Mouse (Mus musculus) stomach, postnatal 0 days (tissue): ENCODE results near the gene Myh3. TPM values are rescaled to one million over a fixed set of nuclear protein-coding genes. Genes with fewer than 3 reads are reported as not detected.

Source experiments
- ATAC-seq: fragments of 200-750 bp; cut with Nextera tagmentation; 2 replicates; pipeline ENCODE4 v1.8.0; 2017; ENCODE audit not compliant: low FRiP score, low TSS enrichment
- DNase-seq: peaks from one replicate; pipeline ENCODE4 v3.0.0-alpha.2; 2016; ENCODE audit warnings: low spot score
- H3K27ac ChIP-seq: fragments of 300-500 bp; sonication (generic); replicated peaks from 2 replicates; pipeline ENCODE4 v1.5.1; 2014; ENCODE audit warnings: mild to moderate bottlenecking, control low read depth
- H3K27me3 ChIP-seq: fragments of 300-500 bp; sonication (generic); 2 replicates; pipeline ENCODE4 v1.6.1; 2014; ENCODE audit warnings: low read length; ENCODE audit not compliant: control insufficient read depth, insufficient read depth
- H3K36me3 ChIP-seq: fragments of 300-500 bp; sonication (generic); 2 replicates; pipeline ENCODE4 v1.6.1; 2014; ENCODE audit warnings: low read length, mixed read lengths; ENCODE audit not compliant: control insufficient read depth, insufficient read depth
- H3K4me1 ChIP-seq: fragments of 300-500 bp; sonication (generic); replicated peaks from 2 replicates; pipeline ENCODE4 v1.6.1; 2014; ENCODE audit warnings: antibody characterized with exemption; ENCODE audit not compliant: control insufficient read depth, insufficient read depth
- H3K4me2 ChIP-seq: fragments of 300-500 bp; sonication (generic); replicated peaks from 2 replicates; pipeline ENCODE4 v1.6.1; 2014; ENCODE audit warnings: low read depth, mild to moderate bottlenecking, control low read depth, moderate library complexity
- H3K4me3 ChIP-seq: fragments of 300-500 bp; sonication (generic); 2 replicates; pipeline ENCODE4 v1.5.1; 2014; ENCODE audit warnings: low read depth, low read length, control low read depth
- H3K9ac ChIP-seq: fragments of 300-500 bp; sonication (generic); 2 replicates; pipeline ENCODE4 v1.6.1; 2014; ENCODE audit warnings: mild to moderate bottlenecking, low read length, control low read depth, mixed read lengths
- H3K9me3 ChIP-seq: fragments of 300-500 bp; sonication (generic); 2 replicates; pipeline ENCODE4 v1.6.1; 2016; ENCODE audit warnings: low read length; ENCODE audit not compliant: control insufficient read depth
- CTCF ChIP-seq: IDR thresholded peaks from 2 replicates; pipeline ENCODE4 v1.5.1; 2016; ENCODE audit warnings: antibody characterized with exemption, low read depth, mild to moderate bottlenecking, moderate library complexity
- EP300 ChIP-seq: optimal IDR thresholded peaks from 2 replicates; pipeline ENCODE3; 2016; ENCODE audit warnings: antibody characterized with exemption
- WGBS: fragments of 180-500 bp; shearing (Covaris S2); extraction: QIAGEN DNeasy Blood & Tissue Kit; methylation state at CpG from one replicate; pipeline ENCODE4 v1.1.7; 2014; 5-methylcytosine and 5-hydroxymethylcytosine counted together
- polyA plus RNA-seq: library from polyadenylated mRNA; unstranded; fragments of >200 nt; fragmentation: Nextera tagmentation; extraction: Ambion mirVana; gene quantifications from 2 replicates; pipeline ENCODE4 v1.2.1, GENCODE M21; 2015

Myh3 gene
- polyA plus RNA-seq, 1 experiment from 2014 or later: 0.91 TPM

DNA sequence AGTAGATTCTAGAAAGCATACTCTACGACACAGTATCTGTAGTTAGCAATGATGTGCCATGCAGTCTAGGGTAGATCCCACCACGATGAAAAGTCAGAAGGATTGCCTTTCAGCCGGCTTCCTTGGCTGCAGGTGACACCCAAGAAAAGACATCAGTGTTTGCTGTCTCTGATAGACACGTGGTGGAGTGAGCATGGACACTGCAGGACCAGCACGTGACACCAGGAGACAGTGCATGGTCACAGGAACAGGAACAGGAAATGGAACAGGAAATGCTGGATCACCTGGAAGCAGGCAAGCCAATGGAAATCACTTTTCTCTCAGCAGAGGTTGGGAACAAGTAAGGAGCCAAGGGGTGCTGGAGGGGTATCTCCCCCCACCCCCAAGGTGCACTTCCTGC lies 65.0 kb downstream of the Myh3 start:
- 75% methylated on average over 5 of the region's 5 CpGs for WGBS
- ATAC-seq: no peak

DNA sequence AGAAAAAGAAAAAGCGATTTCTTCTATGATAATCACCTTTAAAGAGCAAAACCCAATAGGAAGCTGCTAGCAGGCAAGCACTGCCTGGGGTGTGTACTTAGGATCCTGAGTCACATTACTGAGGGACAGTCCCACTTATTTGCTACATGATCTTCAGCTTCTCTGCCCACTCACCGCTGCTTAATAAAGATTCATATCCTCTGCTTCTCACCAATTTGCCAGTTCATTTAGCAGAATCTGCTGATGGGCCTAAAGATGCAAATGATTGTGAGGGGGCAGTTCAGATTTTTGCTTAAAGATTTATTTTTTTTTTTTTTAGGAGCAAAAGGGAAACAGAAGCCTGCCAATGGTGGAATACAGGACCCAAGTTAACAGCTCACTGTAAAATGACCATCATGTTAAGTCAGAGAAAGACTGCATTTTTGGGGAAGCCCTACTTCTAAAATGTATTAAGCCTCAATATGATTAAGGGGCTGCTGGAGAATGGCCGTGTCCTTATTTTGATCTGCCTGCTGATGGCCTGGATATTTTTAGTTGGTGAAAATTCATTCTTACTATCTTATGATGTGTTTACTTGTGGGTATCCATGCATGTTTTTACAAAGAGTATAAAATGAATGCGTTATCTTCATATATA lies 65.9 kb downstream of the Myh3 start:
- ATAC-seq: no peak
- DNase-seq: no peak
- H3K4me1 ChIP-seq: no peaks in the 10 kb centered on the region
- H3K9ac ChIP-seq: no peak overlapping the region
- WGBS: 86% methylated on average over 4 of the region's 4 CpGs
- H3K27me3 ChIP-seq: no peaks in the 10 kb centered on the region
- no peaks in the 10 kb centered on the region for H3K9me3 ChIP-seq
- H3K4me2 ChIP-seq: no peak overlapping the region
- no peak overlapping the region for H3K27ac ChIP-seq
- TF ChIP-seq EP300 (no peak), CTCF (no peak)
- H3K4me3 ChIP-seq: no peak overlapping the region
- H3K36me3 ChIP-seq: no peaks in the 10 kb centered on the region

More for the DNA sequence above, 65.0 kb downstream of the Myh3 start:
- Histone ChIP-seq H3K9me3 (no peaks in the 10 kb centered on the region), H3K27ac (no peak overlapping the region), H3K27me3 (no peaks in the 10 kb centered on the region), H3K4me3 (no peak overlapping the region), H3K4me1 (no peaks in the 10 kb centered on the region), H3K9ac (no peak overlapping the region), H3K36me3 (no peaks in the 10 kb centered on the region), H3K4me2 (no peak overlapping the region)
- no peak for DNase-seq
- TF ChIP-seq CTCF (no peak), EP300 (no peak)

DNA sequence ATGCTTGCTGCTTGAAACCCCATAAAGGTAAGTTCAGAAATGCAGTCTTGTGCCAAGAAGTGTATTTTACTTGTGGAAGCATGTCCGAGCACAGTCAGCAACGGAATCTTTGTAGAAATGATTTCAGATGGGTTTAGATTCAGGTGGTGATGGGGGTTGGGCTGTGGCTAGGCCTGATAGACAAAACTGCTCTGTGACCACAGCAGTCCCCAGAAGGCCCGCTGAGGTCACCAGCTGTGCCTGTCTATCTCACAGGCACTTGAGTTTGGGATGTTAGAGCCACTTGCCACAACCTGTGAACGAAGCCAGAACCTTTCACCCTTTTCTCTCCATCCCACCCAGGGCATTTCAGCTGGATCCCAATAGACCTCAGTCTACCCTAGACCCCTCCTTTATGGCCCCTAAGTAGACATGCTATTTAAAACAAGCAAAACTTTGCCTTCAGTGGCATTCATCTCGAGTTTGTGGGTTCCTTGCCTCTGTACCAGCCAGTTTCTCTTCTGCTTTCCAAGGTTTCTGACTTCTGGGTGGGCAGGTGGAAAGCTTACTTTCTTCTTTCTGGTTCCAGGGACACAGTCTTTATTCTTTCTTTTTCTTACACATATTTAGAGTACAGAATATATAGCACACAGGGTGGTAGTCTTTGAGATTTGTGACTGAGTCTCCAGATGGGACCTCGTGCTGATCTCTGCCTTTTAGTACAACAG lies 66.6 kb downstream of the Myh3 start:
- no peak overlapping the region for H3K4me3 ChIP-seq
- TF ChIP-seq EP300 (no peak), CTCF (no peak)
- no peak overlapping the region for H3K9ac ChIP-seq
- no peak overlapping the region for H3K4me2 ChIP-seq
- no peaks in the 10 kb centered on the region for H3K27me3 ChIP-seq
- DNase-seq: no peak
- no peaks in the 10 kb centered on the region for H3K4me1 ChIP-seq
- WGBS: 61% methylated on average over 6 of the region's 6 CpGs
- no peak overlapping the region for H3K27ac ChIP-seq
- no peaks in the 10 kb centered on the region for H3K36me3 ChIP-seq
- H3K9me3 ChIP-seq: no peaks in the 10 kb centered on the region
- no peak for ATAC-seq

DNA sequence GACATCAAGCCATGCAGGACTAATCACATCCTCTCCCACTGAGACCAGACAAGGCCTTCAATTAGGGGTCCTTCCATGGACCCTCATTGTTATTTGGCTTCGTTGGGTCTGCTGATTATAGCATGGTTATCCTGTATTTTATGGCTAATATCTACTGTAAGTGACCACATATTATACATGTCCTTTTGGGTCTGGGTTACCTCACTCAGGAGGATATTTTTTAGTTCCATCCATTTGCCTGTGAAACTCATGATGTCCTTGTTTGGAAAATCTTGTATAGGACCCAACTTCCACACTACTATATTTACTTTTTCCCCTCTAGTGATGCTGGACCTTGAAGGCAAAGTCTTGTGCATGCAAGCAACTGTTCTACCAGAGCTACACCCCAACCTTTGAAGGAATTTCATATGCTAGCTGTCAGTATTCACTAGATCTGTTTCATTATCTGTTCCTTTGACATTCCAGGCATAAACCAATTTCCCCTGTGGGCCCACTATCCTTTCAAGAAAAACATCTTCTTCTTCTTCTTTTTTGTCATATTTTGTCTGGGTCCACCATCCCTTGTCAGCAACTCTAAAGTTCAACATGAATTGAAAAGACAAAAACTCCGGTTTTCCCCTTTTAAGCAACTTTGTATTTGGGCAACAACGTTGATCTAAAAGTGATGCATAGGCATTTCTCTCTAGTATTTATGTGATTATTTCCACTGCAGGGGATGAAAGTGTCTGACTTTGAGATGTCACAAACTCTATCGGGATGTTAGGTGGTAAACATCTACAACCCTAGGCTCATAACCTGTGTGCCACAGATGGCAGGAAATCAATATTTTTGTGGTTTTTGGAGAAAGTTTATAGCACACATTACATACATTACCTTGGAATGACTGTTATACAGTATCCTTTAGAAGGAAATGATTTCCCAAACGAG lies 67.6 kb downstream of the Myh3 start:
- Histone ChIP-seq H3K9ac (no peak overlapping the region), H3K4me1 (no peaks in the 10 kb centered on the region), H3K27me3 (no peaks in the 10 kb centered on the region), H3K4me3 (no peak overlapping the region), H3K9me3 (no peaks in the 10 kb centered on the region), H3K4me2 (no peak overlapping the region), H3K27ac (no peak overlapping the region), H3K36me3 (no peaks in the 10 kb centered on the region)
- DNase-seq (no peak), ATAC-seq (no peak)
- TF ChIP-seq CTCF: no peak
- TF ChIP-seq EP300: no peak
- 74% methylated on average over 5 of the region's 5 CpGs for WGBS

DNA sequence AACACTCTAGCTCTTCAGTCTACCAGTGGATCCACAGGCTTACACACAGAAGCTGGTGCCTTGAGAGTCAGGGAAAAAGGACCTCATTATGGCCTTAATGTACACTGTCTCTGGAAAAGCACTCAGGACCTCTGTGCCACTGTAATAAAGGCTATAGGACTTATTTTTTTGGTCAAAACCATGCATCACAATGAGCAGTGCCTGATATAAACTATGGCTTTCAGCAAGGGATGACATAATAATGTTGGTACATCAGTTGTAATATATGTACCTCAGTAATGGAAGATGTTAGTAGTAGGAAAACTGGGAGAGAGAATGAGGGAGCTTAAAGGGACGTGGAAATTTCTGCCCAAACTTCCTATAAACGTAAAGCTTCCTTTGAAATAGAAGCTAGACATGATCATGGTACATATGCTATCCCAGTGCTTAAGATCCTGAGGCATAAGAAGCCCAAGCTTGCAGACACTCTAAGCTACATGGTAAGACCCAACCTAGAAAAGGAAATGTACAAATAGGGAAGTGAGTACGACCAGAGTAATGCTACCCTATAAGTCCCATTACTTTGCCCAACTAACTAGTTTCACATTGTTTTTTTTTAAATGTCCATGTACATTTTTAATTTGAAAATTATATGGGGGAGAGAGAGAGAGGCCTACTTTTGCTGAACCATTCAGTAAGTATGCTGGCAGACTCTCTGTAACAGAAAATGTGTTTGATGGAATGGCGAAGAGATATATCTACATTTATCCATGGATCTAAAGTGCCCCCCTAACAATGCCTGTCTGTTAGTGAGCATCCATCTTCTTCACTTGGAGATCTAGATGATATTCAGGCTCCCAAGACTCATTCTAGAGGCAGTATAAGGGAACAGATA lies 68.5 kb downstream of the Myh3 start:
- Histone ChIP-seq H3K9me3 (no peaks in the 10 kb centered on the region), H3K27ac (no peak overlapping the region)
- 88% methylated on average over 4 of the region's 4 CpGs for WGBS

More for the DNA sequence above, 68.5 kb downstream of the Myh3 start:
- Histone ChIP-seq H3K4me1 (no peaks in the 10 kb centered on the region), H3K27me3 (no peaks in the 10 kb centered on the region), H3K4me3 (no peak overlapping the region), H3K4me2 (no peak overlapping the region), H3K9ac (no peak overlapping the region), H3K36me3 (no peaks in the 10 kb centered on the region)
- no peak for ATAC-seq
- no peak for DNase-seq
- TF ChIP-seq EP300: no peak
- TF ChIP-seq CTCF: no peak
